Mouse (Mus musculus) left cerebral cortex, postnatal 14 days (tissue): ENCODE measurements around the gene Nlk. TPM values are rescaled to one million over a fixed set of nuclear protein-coding genes. Genes with fewer than 3 reads are reported as not detected.

ENCODE experiments used
- DNase-seq, 2 experiments: peaks; one replicate each; pipeline ENCODE4 v3.0.0; 2021 to 2022; ENCODE audit warnings: low spot score in 2 of 2, mixed read lengths in 1 of 2
- intact Hi-C: fragments of 180-260 bp; cut with DNase I; formaldehyde crosslinking; loops from one replicate; pipeline ENCODE4 v1.15.1; 2025
- total RNA-seq, 2 experiments: library from RNA; stranded (reverse); gene quantifications; 2 replicates each; pipeline ENCODE4 v1.2.3; 2021

Gene Nlk
- total RNA-seq, 2 experiments from 2014 or later, result 80.9 to 91.1 TPM

DNA sequence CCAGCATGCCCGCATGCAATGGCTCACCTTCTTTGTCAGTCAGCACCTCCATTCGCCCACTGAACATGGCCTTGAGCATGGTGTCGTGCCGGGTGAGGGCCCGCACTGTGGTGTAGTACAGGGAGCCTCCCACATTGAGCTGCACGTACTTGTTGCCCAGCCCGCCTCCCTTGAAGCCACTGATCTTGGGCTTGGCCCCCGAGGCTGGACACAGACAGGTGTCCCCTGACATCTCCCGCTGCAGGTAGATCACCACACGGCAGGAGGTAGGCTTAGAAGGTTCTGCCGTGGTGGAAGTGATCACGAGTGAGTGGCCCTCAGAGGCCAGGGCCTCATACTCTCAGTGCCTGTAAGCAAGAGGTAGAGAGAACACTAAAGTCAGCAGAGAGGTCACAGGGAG, 167.2 kb downstream of the Nlk start:
- intact Hi-C loops, result no loop called here
- DNase-seq, result no peak

DNA sequence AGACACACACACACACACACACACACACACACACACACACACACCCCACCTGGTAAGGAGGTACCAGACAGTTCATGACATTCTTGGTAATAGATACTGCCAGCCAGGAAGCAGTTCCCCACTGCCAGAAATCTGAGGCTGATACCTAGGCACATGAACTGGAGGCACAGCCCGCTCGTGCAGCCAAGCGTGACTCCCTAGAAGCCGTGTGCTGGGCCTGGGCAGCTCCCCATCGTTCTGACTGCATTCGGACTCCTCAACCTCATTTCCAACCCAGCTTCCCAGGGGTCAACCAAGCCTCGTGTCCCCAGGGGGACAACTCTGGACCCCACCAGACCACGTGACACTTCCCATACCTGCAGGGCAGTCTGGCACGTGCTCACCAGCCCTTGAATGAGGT, 168.5 kb downstream of the Nlk start:
- intact Hi-C loops, result no loop called here
- DNase-seq, result no peak

DNA sequence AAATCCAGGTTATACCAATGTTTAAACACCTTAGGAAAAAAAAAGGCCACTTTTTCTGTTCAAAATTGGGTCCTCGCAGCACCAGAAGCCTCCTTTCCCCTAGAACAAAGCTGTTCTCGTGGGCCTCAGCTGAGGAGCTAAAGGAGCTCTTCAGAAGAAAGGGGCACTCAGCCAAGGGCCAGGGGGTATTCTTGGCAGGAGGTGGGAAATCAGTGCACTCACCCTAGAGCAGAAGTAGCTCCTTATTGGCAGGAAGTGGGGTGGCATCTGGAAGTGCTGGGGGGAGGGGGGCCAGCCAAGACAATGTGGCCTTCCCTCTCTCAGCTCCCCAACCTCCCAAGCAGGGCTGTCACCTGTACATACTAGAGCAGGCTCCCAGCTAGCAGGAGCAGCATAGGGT, 172.3 kb downstream of the Nlk start:
- intact Hi-C loops, result no loop called here
- DNase-seq, result no peak

DNA sequence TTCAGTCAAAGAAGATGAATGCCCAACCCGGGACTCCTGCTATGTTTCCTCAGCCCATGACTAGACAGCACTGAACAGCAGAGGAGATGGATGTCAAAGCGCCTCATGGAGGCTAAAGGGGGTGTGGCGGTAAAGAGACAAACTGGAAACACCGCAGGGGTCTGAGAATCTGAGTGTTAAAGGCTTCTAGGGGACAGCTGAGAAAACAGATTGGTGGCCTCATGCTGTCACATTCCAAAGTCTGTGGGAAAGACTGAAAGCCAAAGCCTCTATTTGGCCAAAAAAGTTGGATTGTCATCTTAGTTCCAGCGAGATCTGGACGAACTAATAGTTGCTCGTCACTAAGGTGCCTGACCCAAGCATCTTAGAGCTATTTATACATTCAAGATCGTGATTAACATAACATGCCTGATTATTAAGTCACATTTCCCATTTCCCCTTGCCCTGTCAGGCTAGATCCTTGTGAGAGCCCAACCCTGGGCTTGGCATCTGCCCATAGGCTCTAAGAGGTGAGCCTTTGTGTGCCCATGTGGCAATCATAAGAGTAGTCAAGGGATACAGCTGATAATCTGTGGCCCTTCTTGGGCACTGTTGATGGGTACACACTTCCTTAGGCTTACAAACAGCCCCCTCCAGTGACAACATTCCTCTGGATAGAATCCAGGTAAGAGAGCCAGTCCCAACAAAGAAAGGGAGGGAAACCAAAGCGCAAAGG, 173.8 kb downstream of the Nlk start:
- intact Hi-C loops, result no loop called here
- DNase-seq, result no peak

DNA sequence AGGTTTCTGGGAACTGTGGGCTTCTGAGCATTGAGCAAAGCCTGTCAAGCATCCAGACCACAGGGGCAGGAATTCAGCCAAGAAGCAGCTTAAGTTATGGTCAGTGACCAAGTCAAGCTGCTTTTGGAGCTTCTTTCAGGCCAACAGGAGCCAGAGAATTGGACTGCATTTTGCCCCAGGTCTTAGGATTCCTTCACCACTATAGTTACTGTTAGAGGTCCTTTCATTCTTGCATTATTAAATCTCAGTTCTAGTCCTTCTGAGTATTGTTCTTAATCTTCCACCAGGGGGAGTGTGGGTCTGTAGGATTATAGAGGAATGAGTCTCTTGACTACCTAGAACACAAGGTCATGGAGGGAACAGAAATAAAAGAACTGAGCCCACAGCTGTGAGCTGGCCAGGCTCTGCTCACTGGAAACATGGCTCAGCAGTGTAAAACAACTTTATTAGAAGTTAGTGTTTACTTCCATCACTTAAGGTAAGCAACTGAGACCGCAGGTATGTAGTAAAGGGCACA, 174.6 kb downstream of the Nlk start:
- intact Hi-C loops, result no loop called here
- no peak for DNase-seq

DNA sequence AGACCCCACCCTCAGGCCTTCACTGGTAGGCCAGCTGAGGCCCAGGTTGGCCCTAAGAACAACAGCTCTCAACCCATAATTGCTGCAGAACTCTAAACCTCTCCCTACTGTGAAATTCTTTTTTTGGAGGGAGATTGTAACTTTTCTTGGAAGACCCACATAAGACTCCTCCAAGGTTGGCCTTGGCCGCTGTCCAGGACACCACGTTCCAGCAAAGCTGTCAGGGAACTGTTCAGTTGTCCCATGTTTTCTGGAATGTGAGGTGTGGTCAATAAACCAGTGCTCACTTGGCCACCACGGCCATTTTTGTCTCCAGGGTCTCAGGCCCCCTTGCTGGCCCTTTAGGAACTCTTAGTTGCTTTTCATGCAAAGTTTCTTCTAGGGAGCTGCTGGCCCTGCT, 175.3 kb downstream of the Nlk start:
- intact Hi-C loops, result no loop called here
- DNase-seq, result no peak

DNA sequence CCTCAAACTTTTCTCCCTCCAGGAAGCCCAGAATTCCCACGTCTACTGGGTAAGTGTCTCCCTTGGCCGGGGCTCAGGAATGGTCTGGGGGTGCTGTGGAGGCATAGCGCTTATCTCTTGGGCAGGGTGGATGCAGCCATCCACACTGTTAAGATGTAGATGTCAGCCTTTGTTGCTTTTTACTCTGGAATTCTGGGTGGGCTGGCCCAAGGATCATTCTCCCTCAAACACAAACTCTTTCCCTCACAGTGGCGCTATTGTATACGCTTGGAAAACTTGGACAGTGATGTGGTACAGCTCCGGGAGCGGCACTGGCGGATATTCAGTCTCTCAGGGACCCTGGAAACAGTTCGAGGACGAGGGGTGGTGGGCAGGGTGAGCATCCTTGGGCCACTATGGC, 178.2 kb downstream of the Nlk start:
- DNase-seq, result no peak
- intact Hi-C loops, result no loop called here

Other genes with a start within 250 kb of the Nlk start
- 10 to 100 TPM; 10.2 to 10.5 TPM for gene Slc46a1, start 231.7 kb downstream of the Nlk start, total RNA-seq
- gene Sarm1, start 199.6 kb downstream of the Nlk start, total RNA-seq, result 10 to 100 TPM; 43.5 to 44.2 TPM
- gene Vtn, start 198.3 kb downstream of the Nlk start, total RNA-seq, result 100 to 1,000 TPM in 1 of 2 experiments, 10 to 100 TPM in 1; 90.5 to 105 TPM
- gene Sebox, start 193.9 kb downstream of the Nlk start, total RNA-seq, result 1 to 10 TPM; 1.2 to 1.3 TPM
- gene Tmem199, start 185.2 kb downstream of the Nlk start, total RNA-seq, result 10 to 100 TPM; 37.1 to 44.2 TPM
- gene Poldip2, start 185.2 kb downstream of the Nlk start, total RNA-seq, result 100 to 1,000 TPM; 115 to 119 TPM
- gene Tnfaip1, start 161.0 kb downstream of the Nlk start, total RNA-seq, result 10 to 100 TPM; 42.8 to 46.0 TPM
- 10 to 100 TPM; 83.0 to 87.6 TPM for gene Ift20, start 161.0 kb downstream of the Nlk start, total RNA-seq
- gene Tmem97, start 146.6 kb downstream of the Nlk start, total RNA-seq, result 10 to 100 TPM; 22.2 to 24.0 TPM
- 10 to 100 TPM; 18.2 to 20.0 TPM for gene Ccnq, start 54.4 kb upstream of the Nlk start, total RNA-seq
- 10 to 100 TPM; 29.3 to 29.4 TPM for gene Lyrm9, start 129.2 kb upstream of the Nlk start, total RNA-seq
- gene Nos2, start 223.4 kb upstream of the Nlk start, total RNA-seq, result 1 to 10 TPM; 1.1 to 1.3 TPM